Mouse (Mus musculus): ENCODE data around the gene Tspyl1.

GRCm38 (mm10) chr10:34236569-34236968, 45.4 kb upstream of the Tspyl1 start:
- no peak for TF ChIP-seq CTCF (IDR thresholded peaks at IDR 0.05 in 2 of 3, conservative IDR thresholded peaks at IDR 0.05 in 1 of 3; ENCODE audit: control insufficient read depth in 1 of 3, insufficient read depth in 1 of 3, low read depth in 2 of 3, low read length in 3 of 3, poor library complexity in 1 of 3, severe bottlenecking in 1 of 3)
- no peak for TF ChIP-seq MAFK (IDR thresholded peaks at IDR 0.05; ENCODE audit: borderline replicate concordance, low read depth, low read length)
- TF ChIP-seq UBTF (IDR thresholded peaks at IDR 0.05; ENCODE audit: borderline replicate concordance, insufficient read depth, low read depth, low read length) = no peak
- TF ChIP-seq CHD2 (IDR thresholded peaks at IDR 0.05; ENCODE audit: low read length) = no peak
- TF ChIP-seq NRF1 (IDR thresholded peaks at IDR 0.05; ENCODE audit: insufficient read depth, low read depth, low read length, poor library complexity, severe bottlenecking) = no peak
- TF ChIP-seq GATA1 (IDR thresholded peaks at IDR 0.05; ENCODE audit: low read depth, low read length) = no peak
- TF ChIP-seq SIN3A (IDR thresholded peaks at IDR 0.05; ENCODE audit: low read length) = no peak
- TF ChIP-seq ZC3H11A (IDR thresholded peaks at IDR 0.05; ENCODE audit: low read depth, low read length) = no peak
- no peak for TF ChIP-seq HCFC1 (IDR thresholded peaks at IDR 0.05; ENCODE audit: low read depth, low read length)
- TF ChIP-seq POLR2AphosphoS5 (IDR thresholded peaks at IDR 0.05; ENCODE audit: borderline replicate concordance, low read depth, low read length) = no peak
- no peak for TF ChIP-seq USF1 (IDR thresholded peaks at IDR 0.05; ENCODE audit: low read depth, low read length)
- TF ChIP-seq MAX (IDR thresholded peaks at IDR 0.05; ENCODE audit: low read length) = no peak

Data from MEL (cell line).